Mouse (Mus musculus) layer of hippocampus, postnatal 25 days (tissue): Measurements from ENCODE around the gene C1qa. TPM values are rescaled to one million over a fixed set of nuclear protein-coding genes. Genes with fewer than 3 reads are reported as not detected.

Experiments
- DNase-seq, 2 experiments: peaks; one replicate each; pipeline ENCODE4 v3.0.0; 2022; ENCODE audit warnings: mixed read lengths in 2 of 2, low spot score in 1 of 2; ENCODE audit errors: extremely low spot score in 1 of 2
- total RNA-seq, 2 experiments: library from RNA; stranded (reverse); gene quantifications; 2 replicates each; pipeline ENCODE4 v1.2.3; 2021

Gene C1qa
- total RNA-seq, 2 experiments from 2014 or later, result 48.2 to 51.3 TPM

DNA sequence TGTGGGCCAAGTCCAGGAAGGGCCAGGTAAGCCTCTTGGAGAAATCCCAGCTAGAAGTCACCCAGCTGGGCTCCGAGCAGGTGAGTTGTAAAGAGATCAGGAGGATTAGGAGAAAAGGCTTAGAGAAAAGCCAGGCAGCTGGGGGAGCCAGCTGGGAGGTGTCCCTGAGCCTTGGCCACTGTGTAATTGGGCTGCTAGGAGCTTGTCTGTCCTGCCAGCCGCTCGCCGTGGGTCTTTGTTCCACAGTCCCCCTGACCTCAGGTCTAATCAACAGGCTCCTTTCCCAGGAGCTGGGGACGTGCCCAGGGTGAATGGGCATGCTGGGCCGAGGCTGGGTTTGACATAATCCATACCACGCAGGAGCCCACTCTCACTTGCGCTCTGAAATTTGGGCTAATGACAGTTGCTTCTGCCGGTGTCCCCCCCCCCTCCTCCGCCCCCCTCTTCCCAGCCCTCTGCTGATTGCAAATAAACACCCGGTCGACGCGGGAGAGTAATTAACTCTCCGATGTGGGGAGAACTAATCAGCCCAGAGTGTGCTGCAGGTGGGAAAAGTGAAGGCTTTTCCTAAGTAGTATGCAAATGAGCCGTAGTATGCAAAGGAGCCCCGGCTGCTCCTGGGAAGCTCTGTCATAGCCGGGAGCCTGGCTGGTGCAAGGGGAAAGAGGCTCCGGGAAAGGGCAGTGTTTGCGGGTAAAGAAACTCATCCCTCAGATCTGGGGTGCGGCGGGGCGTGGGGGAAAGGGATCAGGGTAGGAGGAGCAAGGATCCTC is 6.3 kb upstream of the C1qa start:
- no peak for DNase-seq

DNA sequence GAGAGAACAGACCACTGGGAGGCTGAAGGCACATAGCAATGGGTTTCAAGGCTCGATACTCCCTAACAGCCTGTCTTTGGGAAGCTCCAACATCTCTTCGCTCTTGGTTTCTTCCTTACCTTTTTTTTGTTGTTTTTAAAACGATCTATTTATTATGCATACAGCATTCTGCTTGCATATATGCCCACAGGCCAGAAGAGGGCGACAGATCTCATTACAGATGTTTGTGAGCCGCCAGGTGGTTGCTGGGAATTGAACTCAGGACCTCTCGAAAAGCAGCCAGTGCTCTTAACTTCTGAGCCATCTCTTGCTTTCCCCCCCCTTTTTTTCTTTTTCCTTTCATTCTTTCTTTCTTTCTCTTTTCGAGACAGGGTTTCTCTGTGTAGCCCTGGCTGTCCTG is 551 bp upstream of the C1qa start:
- DNase-seq, result no peak

DNA sequence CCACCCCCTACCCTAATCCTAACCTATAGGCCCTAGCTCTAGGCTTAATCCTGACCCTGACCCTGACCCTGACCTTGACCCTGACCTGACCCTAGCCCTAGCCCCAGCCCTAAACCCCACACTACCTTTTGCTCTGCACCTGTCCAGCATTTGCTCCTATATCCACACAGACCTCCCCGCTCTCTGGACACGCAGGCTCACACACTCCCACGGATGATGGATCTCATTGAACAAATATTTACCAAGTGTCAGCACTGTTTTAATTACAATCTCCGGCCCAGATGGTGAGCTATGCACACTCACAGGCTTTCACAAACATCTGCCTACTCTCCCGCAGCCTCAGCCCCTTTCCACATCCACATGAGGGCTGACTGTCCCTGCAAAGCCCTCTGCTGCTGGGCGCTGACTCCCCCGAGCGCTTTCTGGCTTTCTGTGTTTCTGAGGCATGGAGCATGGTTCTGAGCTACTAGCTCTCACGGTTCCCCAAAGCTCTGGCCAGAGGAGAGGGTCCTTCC is 462 bp downstream of the C1qa start:
- no peak for DNase-seq

DNA sequence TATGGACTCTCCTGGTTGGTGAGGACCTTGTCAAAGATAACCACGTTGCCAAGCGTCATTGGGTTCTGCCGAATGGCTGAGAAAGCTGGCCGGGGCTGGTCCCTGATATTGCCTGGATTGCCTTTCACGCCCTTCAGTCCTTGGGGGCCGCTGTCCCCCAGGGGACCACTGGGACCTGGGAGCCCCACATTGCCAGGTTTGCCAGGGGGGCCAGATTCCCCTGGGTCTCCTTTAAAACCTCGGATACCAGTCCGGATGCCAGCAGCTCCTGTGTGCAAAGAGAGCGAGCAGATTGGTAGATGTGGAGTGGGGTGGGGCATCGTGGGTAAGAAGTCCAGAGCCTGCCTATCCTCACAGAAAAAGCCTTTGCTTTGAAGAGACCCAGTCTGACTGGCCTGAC is 2.1 kb downstream of the C1qa start:
- DNase-seq, result no peak

DNA sequence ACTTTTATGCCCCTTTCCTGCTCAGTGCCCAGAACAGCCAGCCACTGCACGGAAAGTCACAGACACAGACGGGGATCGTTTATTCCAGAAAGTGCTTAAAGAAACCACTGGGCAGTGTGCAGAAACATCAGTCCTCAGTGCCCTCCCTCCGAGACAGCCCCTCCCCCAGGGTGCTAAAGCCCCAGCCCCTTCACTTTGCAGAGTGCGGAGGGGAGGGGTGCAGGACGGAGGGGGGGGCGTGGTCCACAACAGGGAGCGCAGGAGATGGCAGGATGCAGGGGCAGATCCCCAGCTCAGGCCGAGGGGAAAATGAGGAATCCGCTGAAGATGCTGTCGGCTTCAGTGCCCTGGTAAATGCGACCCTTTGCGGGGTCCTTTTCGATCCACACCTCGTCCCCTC is 2.7 kb downstream of the C1qa start:
- no peak for DNase-seq

DNA sequence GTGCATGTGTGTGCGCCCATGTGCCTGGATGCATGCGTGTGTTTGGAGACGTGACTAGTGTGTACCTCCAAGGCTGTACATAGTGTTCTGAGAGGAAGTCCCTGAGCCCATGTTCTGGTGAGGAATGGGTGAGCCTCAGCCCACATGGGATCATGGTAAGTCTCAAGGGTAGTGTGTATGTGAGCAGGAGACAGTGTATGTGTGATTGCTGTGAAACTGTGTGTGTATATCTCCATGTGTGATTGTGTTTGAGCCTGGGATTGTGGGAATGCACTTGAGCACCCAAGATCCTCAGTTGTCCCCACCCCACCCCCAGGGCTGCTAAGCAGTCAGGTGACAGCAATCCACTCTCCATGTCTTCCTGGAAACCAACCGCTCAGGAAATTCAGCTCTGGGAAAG is 3.8 kb downstream of the C1qa start:
- DNase-seq, result no peak

DNA sequence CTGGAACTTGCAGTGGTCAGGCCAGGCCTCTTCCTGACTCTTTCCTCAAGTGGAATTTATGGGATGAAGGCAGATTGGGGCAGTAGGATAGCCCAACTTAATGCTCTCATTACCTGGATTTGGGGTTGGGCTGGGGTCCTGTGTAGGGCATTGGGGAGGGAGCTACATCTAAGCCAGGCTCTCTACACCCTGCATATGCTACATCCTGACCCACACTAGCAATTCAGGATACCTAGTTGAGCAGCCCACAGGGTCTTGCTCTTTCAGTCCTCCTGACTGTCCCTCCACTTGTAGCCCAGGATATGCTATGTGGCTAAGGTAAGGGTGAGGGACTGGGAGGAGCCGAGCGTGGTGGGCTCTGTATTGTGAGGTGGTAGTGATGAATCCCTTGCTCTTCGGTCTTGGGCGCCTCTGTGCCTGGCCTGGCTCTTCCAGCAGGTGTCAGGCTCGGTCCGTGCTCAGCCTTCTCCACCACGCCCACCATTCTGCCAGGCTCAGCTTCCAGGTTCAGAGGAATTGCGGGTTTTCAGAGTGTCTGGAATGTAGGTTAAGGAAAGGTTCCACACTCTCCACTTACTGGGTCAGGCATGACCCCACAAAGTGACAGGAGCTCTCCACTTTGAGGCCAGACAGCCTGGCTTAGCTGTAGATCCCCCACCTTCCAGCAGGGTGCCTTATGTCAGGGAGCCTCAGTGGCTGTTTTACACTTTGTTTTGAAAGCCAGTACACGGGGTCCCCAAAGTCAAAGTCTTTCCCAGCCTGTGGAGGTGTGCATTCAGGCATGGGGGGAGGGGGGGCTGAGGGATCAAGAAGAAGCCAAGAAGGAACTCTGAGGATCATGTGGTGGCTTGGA is 4.7 kb downstream of the C1qa start:
- DNase-seq, result peak; percentile 46 to 63

DNA sequence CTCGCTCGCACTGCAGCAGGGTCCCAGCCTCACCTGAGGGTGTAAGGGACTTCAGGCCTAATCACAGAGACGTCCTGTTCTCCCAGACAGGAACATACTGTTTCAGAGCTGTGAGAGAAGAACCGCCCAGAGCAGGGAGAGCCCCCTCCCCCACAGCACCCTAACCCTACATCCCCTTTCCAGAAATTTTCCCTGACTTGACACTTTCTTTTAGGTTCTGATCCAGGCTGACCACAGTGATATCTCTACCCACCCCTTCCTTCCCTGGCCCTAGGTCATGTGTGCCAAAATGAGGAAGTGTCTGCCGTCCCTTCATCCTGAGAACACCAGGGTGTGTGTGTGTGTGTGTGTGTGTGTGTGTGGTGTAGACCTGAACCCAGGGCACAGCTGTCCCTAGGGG is 5.8 kb downstream of the C1qa start, which contains the start of gene C1qc:
Gene C1qc, minus strand, starts transcription at position 255 of the 400 bp plus-strand sequence.
- DNase-seq, result no peak

DNA sequence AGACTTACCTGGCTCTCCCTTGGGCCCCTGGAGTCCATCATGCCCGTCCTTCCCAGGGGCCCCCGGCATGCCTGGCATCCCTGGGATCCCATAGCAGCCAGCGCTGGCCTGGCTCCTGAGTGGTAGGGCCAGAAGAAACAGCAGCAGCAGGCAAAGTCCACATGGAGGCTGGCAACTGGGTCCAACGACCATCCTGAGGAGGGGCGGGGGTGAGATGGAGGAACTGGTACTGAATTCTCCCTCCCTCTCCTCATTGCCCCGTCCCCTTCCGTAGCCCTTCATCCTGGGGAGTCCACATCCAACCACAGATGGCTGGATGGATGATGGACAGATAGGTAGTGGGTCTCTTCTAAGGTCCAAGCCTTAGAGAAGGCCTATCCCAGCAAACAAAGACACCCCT is 6.2 kb downstream of the C1qa start:
- DNase-seq, result no peak

DNA sequence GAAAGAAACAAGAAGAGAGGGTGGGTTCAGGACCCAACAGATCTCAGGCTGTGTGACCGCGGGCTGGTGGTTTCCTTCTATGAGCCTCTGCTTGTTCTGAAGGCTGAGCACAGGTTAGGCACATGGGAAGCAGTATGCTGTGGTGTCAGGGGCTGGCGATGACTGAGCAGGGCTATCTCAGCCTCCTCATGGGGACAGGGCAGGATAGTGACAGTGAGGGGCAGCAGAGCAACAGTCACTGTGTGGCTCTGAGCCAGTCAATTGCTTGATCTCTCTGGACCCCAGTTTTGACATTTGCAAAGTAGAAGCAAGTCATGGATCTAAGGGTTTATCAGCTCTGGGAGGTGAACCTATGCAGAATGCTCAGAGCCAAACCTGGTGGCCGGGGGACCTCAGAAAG is 7.5 kb downstream of the C1qa start:
- no peak for DNase-seq

DNA sequence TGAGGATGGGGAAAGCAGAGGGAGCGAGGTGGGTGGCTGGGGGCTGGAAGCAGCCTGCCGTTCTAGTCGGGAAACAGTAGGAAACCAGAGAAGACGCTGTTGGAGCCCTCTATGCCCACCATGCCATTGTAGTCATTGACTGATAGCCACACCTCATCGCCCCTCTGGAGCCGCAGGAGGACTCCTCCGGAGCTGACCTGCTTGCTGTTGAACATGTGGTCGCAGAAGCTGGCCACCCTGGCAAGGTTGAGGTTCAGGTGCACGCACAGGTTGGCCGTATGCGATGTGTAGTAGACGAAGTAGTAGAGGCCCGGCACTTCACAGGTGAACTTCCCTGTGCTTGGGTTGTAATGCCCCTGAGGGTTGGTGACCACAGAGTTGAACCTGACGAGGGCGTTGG is 8.6 kb downstream of the C1qa start:
- DNase-seq, result no peak

DNA sequence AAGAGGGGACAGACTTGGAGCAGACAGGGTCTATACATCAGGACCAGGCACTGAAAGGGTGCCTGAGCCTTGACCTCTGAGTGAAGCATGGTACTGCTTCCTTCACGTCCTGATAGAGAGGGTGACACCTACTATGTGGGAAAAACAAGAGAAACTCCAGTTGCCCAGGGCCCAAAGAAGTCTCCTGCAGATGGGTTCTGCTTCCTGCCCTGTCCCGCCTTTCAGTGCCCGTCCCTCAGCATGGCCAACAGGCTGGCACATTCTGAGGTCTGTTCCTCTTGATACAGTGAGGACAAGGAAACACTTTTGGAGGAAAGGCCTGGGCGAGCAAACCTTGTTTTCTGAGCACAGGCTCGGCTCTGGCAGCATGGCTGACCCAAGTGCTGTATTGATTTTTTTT is 10.9 kb downstream of the C1qa start:
- no peak for DNase-seq

DNA sequence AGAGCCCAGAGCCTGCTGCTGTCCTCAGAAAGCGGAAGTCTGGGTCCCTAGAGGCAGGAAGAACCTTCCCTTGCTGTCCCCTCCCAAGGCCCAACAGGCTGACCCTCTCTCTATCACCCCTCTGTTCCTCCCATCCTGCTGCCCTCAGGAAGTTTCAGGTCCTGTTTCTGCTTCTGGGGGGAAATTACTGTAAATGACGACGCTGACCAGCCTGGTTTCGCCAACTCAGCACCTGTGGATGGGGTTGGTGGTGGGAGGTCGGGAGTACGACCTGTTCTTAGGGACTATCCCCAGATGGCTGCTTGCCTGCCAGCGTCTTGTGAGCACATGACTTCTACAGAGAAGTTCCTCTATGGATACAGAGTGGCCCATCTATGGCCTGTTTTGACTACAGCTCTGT is 12.5 kb downstream of the C1qa start, which contains the start of gene C1qb:
Gene C1qb, minus strand, starts transcription at position 87 of the 400 bp plus-strand sequence.
- no peak for DNase-seq

DNA sequence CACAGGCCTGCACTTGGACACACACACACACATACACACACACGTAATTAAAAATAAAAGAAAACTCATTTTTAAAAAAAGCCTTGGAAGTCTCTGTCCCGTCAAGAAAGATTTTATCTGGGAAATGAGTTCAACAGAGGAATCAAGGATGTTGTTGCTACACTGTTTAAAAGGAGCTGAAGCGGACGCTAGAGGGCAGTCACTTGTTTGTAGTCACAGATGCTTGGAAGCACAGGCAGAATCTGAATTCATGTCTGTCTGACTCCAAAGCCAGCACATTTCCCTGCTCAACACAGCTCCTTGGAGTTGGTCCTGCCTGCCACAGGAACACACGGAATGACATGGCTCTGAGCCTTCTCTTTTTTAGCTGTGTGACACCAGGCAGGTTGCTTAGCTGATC is 20.0 kb downstream of the C1qa start:
- no peak for DNase-seq

DNA sequence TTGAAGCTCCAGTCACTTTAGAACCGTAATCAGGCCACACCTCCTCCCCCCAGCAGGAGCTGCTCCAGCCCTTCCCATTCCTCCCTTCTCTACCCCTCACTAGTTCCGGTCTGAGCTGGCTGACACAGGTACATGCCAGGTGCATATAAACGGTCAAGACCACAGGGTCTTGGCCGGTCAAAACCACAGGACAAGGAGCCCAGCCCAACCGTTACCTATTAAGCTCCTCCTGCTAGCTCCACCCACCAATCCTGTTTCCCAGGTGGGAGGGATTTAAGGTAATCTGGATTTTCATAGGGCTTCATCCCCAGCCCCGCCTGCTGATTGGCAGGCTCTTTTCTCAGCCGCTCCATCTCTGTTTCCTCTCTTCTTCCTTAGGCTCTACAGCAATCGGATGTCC is 20.4 kb downstream of the C1qa start:
- no peak for DNase-seq

DNA sequence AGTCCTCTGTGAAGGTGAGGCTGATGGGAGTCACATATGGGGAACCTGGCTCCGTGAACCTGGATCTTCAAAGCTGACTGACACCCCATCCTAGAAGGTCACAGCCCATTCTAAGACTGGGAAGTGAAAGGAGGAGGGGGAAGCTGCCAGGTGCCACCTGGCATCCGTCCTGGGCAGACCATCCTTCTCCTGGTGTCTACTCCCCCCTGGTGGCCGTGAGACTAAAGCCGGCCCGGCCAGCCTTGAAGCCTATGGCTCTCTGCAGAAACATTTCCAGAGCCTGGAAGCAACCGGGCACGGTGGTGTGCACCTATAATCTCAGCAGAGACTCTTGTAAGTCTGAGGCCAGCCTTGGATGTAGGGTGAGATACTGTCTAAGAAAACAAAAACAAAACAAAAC is 21.6 kb downstream of the C1qa start:
- DNase-seq, result peak; percentile 54 to 69

DNA sequence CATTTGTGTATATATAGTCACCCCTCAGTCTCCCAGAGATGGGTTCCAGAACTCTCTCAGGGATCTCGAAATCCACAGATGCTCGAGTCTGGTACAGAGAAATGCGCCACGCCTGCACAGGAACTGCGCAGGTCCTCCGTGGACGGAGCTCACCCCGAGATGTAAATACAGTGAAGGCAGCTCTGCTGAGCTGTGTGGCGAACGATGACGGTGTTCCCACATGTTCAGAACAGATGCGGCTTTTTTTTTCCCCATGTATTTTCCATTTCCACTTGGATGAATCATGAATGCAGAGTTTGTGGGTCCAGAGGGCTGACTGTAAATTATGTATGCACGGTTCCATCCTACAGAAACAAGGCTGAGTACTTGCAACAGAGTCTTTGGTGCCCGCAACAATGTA is 23.6 kb downstream of the C1qa start:
- no peak for DNase-seq

DNA sequence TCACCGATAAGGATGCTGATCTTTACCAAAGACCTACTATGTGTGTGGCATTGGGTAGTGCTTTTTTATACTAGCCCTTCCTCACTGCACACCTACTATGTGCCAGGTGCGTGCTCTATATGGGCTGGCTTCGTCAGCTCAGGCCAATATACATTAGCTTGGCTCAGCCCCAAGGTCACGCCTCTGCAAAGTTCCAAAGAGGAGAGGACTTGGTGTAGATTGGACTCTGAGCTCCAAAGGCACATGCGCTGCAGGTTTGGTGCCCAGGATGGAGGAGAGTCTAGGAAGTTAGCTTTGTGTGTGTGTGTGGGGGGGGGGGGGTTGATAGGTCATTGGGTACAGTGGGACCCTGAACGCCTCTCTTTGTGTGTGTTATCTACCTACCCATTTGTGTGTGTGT is 30.2 kb downstream of the C1qa start:
- no peak for DNase-seq

DNA sequence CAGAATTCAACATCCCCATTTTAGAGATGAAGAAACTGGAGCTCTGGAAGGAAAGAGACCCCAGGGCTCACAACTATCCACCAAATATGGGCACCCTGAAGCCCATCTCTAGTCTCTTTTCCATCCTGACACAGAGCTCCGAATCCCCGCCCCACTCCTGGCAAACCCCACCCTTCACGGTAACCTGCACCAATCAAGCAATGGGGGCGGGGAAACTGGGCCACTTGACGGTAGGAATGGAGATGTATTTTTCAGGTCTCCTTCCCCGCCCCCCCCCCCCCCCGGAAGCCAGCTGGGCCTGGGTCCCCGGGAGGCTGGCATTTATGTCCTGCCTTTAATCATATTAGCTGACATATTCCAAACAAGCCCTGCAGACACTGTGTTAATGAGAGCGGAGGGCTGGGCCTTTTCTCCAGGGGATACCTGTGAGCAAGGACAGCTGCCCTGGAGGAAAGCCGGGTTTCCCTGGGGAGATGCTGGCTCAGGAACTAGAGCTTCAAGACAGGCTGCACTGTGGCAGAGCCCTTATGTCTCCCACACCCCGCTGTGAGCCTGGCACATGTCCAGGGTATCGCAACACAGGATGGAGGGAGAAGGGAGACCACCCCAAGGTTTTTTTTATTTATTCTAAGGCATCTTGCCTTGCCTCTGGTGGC is 30.8 kb downstream of the C1qa start:
- DNase-seq, result no peak

DNA sequence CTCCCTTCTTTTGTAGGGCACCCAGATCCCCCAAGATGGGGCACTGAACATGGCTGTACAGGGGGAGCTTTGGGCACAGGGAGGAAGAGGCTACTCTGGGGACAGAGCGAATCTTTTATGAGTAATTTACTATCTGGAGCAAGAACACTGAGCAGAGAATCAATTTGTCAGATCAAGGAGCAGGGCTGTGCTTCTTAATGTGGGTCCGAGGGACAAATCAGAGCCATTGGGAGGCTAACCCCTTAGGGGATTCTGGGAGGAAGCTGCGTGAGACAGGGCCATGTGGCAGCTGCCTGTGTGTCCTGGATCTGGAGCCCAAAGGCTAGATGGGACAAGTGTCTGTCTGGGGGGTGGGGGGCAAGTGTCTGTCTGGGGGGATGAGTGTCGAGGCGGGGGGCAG is 33.1 kb downstream of the C1qa start:
- no peak for DNase-seq
